Mouse (Mus musculus) midbrain, embryonic 16.5 days (tissue): ENCODE measurements around the gene Defb23. TPM values are rescaled to one million over a fixed set of nuclear protein-coding genes. Genes with fewer than 3 reads are reported as not detected.

Experiments
- ATAC-seq: fragments of 200-750 bp; cut with Nextera tagmentation; 2 replicates; pipeline ENCODE4 v1.8.0; 2017; ENCODE audit warnings: moderate TSS enrichment
- H3K27ac ChIP-seq: fragments of 300-500 bp; sonication (generic); 2 replicates; pipeline ENCODE4 v1.5.1; 2014; ENCODE audit warnings: mild to moderate bottlenecking, low read length, mixed read lengths
- H3K27me3 ChIP-seq: fragments of 300-500 bp; sonication (generic); 2 replicates; pipeline ENCODE4 v1.6.1; 2014; ENCODE audit warnings: low read depth, low read length, mixed read lengths; ENCODE audit not compliant: control insufficient read depth, insufficient read depth
- H3K36me3 ChIP-seq: fragments of 300-500 bp; sonication (generic); 2 replicates; pipeline ENCODE4 v1.6.1; 2014; ENCODE audit warnings: mild to moderate bottlenecking, low read length, moderate library complexity, mixed read lengths; ENCODE audit not compliant: control insufficient read depth, insufficient read depth
- H3K4me1 ChIP-seq: fragments of 300-500 bp; sonication (generic); 2 replicates; pipeline ENCODE4 v1.6.1; 2014; ENCODE audit warnings: mild to moderate bottlenecking, low read length, mixed read lengths; ENCODE audit not compliant: control insufficient read depth, insufficient read depth
- H3K4me2 ChIP-seq: fragments of 300-500 bp; sonication (generic); 2 replicates; pipeline ENCODE4 v1.6.1; 2014; ENCODE audit warnings: mild to moderate bottlenecking, low read length, mixed read lengths
- H3K4me3 ChIP-seq: fragments of 300-500 bp; sonication (generic); 2 replicates; pipeline ENCODE4 v1.5.1; 2014; ENCODE audit warnings: low read depth, mild to moderate bottlenecking, low read length, moderate library complexity, mixed read lengths
- H3K9ac ChIP-seq: fragments of 300-500 bp; sonication (generic); 2 replicates; pipeline ENCODE4 v1.6.1; 2014; ENCODE audit warnings: low read depth, low read length, mixed read lengths
- H3K9me3 ChIP-seq: fragments of 300-500 bp; sonication (generic); replicated peaks from 2 replicates; pipeline ENCODE4 v1.6.1; 2014; ENCODE audit warnings: mild to moderate bottlenecking, low read length, mixed read lengths; ENCODE audit not compliant: control insufficient read depth, poor library complexity, severe bottlenecking
- WGBS: fragments of 180-500 bp; shearing (Covaris S2); extraction: QIAGEN DNeasy Blood & Tissue Kit; methylation state at CpG from one replicate; pipeline ENCODE4 v1.1.7; 2014; 5-methylcytosine and 5-hydroxymethylcytosine counted together
- polyA plus RNA-seq: library from polyadenylated mRNA; unstranded; fragments of >200 nt; fragmentation: Nextera tagmentation; extraction: Ambion mirVana; gene quantifications from 2 replicates; pipeline ENCODE4 v1.2.1, GENCODE M21; 2015

The Defb23 gene
- polyA plus RNA-seq, result not detected in 2 replicates

GRCm38 (mm10) chr2:152464570-152465150, at the start of gene Defb23:
TSS of gene Defb23 (minus strand) at chr2:152464620.
- no peaks in the 10 kb centered on the region; the same call in 1 of the 2 replicates for H3K9me3 ChIP-seq
- H3K9ac ChIP-seq, result no peak within 1 kb of the TSS
- WGBS, result 96% methylated on average over 3 of the region's 3 CpGs
- H3K27ac ChIP-seq, result no peak within 1 kb of the TSS
- no peaks in the 10 kb centered on the region for H3K4me1 ChIP-seq
- no peak within 1 kb of the TSS for H3K4me3 ChIP-seq
- no peak for ATAC-seq
- H3K4me2 ChIP-seq, result no peak within 1 kb of the TSS
- no peaks in the 10 kb centered on the region for H3K27me3 ChIP-seq
- no peaks in the 10 kb centered on the region for H3K36me3 ChIP-seq

- ATAC-seq, result no peak
Observed at GRCm38 (mm10) chr2:152511592-152511991, 47.2 kb upstream of the Defb23 start, which contains the start of gene Defb26. TSS of gene Defb26 (minus strand) at chr2:152511692.

GRCm38 (mm10) chr2:152503950-152504349, 39.5 kb upstream of the Defb23 start:
- no peaks in the 10 kb centered on the region for H3K9me3 ChIP-seq
- no peaks in the 10 kb centered on the region for H3K36me3 ChIP-seq
- no peak overlapping the region for H3K4me2 ChIP-seq
- H3K4me1 ChIP-seq, result no peaks in the 10 kb centered on the region
- 88% methylated on average over 2 of the region's 2 CpGs for WGBS
- H3K27ac ChIP-seq, result no peak overlapping the region
- no peak overlapping the region for H3K9ac ChIP-seq
- H3K27me3 ChIP-seq, result no peaks in the 10 kb centered on the region
- ATAC-seq, result no peak
- H3K4me3 ChIP-seq, result no peak overlapping the region

More at GRCm38 (mm10) chr2:152511592-152511991, 47.2 kb upstream of the Defb23 start, which contains the start of gene Defb26:
- Histone ChIP-seq H3K27me3 (no peaks in the 10 kb centered on the region), H3K4me3 (no peak within 1 kb of the TSS), H3K27ac (no peak within 1 kb of the TSS), H3K9me3 (no peaks in the 10 kb centered on the region), H3K4me2 (no peak within 1 kb of the TSS), H3K36me3 (no peaks in the 10 kb centered on the region), H3K4me1 (no peaks in the 10 kb centered on the region), H3K9ac (no peak within 1 kb of the TSS)
- 71% methylated on average over 1 of the region's 1 CpGs for WGBS

- no peak for ATAC-seq
- Histone ChIP-seq H3K4me2 (no peak overlapping the region), H3K27ac (no peak overlapping the region), H3K9ac (no peak overlapping the region), H3K4me3 (no peak overlapping the region), H3K9me3 (no peaks in the 10 kb centered on the region), H3K27me3 (no peaks in the 10 kb centered on the region), H3K36me3 (no peaks in the 10 kb centered on the region), H3K4me1 (no peaks in the 10 kb centered on the region)
- 82% methylated on average over 6 of the region's 6 CpGs for WGBS
Observed at GRCm38 (mm10) chr2:152500863-152501229, 36.4 kb upstream of the Defb23 start.

GRCm38 (mm10) chr2:152500204-152500862, 35.9 kb upstream of the Defb23 start:
- H3K9ac ChIP-seq, result no peak overlapping the region
- no peaks in the 10 kb centered on the region for H3K4me1 ChIP-seq
- no peaks in the 10 kb centered on the region for H3K36me3 ChIP-seq
- no peak overlapping the region for H3K27ac ChIP-seq
- H3K9me3 ChIP-seq, result no peaks in the 10 kb centered on the region
- no peak for ATAC-seq
- 81% methylated on average over 7 of the region's 7 CpGs for WGBS
- no peak overlapping the region for H3K4me2 ChIP-seq
- H3K4me3 ChIP-seq, result no peak overlapping the region
- H3K27me3 ChIP-seq, result no peaks in the 10 kb centered on the region

GRCm38 (mm10) chr2:152498020-152498419, 33.6 kb upstream of the Defb23 start:
- H3K4me2 ChIP-seq, result no peak overlapping the region
- ATAC-seq, result no peak
- H3K9me3 ChIP-seq, result no peaks in the 10 kb centered on the region
- H3K4me3 ChIP-seq, result no peak overlapping the region
- no peak overlapping the region for H3K27ac ChIP-seq
- WGBS, result 84% methylated on average over 6 of the region's 6 CpGs
- no peaks in the 10 kb centered on the region for H3K4me1 ChIP-seq
- no peak overlapping the region for H3K9ac ChIP-seq
- no peaks in the 10 kb centered on the region for H3K27me3 ChIP-seq
- H3K36me3 ChIP-seq, result no peaks in the 10 kb centered on the region

- ATAC-seq, result no peak
Observed at GRCm38 (mm10) chr2:152493151-152493550, 28.7 kb upstream of the Defb23 start.

GRCm38 (mm10) chr2:152490038-152490437, 25.6 kb upstream of the Defb23 start, which contains the start of gene Defb22:
TSS of gene Defb22 (minus strand) at chr2:152490138.
- H3K4me3 ChIP-seq, result no peak within 1 kb of the TSS
- no peak within 1 kb of the TSS for H3K9ac ChIP-seq
- no peak for ATAC-seq
- no peaks in the 10 kb centered on the region for H3K36me3 ChIP-seq
- H3K27ac ChIP-seq, result no peak within 1 kb of the TSS
- H3K4me2 ChIP-seq, result no peak within 1 kb of the TSS
- no peaks in the 10 kb centered on the region for H3K9me3 ChIP-seq
- no peaks in the 10 kb centered on the region for H3K27me3 ChIP-seq
- H3K4me1 ChIP-seq, result no peaks in the 10 kb centered on the region

More at GRCm38 (mm10) chr2:152493151-152493550, 28.7 kb upstream of the Defb23 start:
- WGBS, result 77% methylated on average over 6 of the region's 6 CpGs
- Histone ChIP-seq H3K27me3 (no peaks in the 10 kb centered on the region), H3K9ac (no peak overlapping the region), H3K9me3 (no peaks in the 10 kb centered on the region), H3K36me3 (no peaks in the 10 kb centered on the region), H3K4me1 (no peaks in the 10 kb centered on the region), H3K4me2 (no peak overlapping the region), H3K4me3 (no peak overlapping the region), H3K27ac (no peak overlapping the region)

- no peaks in the 10 kb centered on the region for H3K27me3 ChIP-seq
- 64% methylated on average over 2 of the region's 2 CpGs for WGBS
- H3K9me3 ChIP-seq, result no peaks in the 10 kb centered on the region
- no peaks in the 10 kb centered on the region for H3K4me1 ChIP-seq
- no peak for ATAC-seq
- H3K36me3 ChIP-seq, result no peaks in the 10 kb centered on the region
- no peak overlapping the region for H3K27ac ChIP-seq
- H3K4me2 ChIP-seq, result no peak overlapping the region
- H3K9ac ChIP-seq, result no peak overlapping the region
- H3K4me3 ChIP-seq, result no peak overlapping the region
Observed at GRCm38 (mm10) chr2:152487024-152487423, 22.6 kb upstream of the Defb23 start.
